Mouse (Mus musculus): ENCODE data around the gene Tyw1. TPM values are rescaled to one million over a fixed set of nuclear protein-coding genes. Genes with fewer than 3 reads are reported as not detected.

The Tyw1 gene
- 10 to 100 TPM; 16.9 to 18.4 TPM for total RNA-seq (2021)
- long read RNA-seq, transcript Tyw1-201 (16 exons, 3,044 nt), result major isoform, 14 of 24 reads
- long read RNA-seq, partial matches to known transcripts, result 5 of 24 reads
- long read RNA-seq, other reads (novel, unspliced or antisense), result 5 of 24 reads

GRCm38 (mm10) chr5:130255017-130255720 is at the start of gene Tyw1, which contains the start of gene Sbds:
Tyw1 (plus strand) TSS chr5:130255619.
Sbds (minus strand) TSS chr5:130255530.
- DNase-seq (ENCODE audit: low spot score in 2 of 2), result peak; percentile 95 to 97

GRCm38 (mm10) chr5:130207299-130207698 is 48.1 kb upstream of the Tyw1 start:
- DNase-seq (ENCODE audit: low spot score in 2 of 2), result no peak

- DNase-seq (ENCODE audit: low spot score in 2 of 2), result no peak
These were observed 42.5 kb upstream of the Tyw1 start for GRCm38 (mm10) chr5:130212956-130213355.

GRCm38 (mm10) chr5:130216781-130217180 is 38.6 kb upstream of the Tyw1 start, which contains the start of gene Tmem248:
Tmem248 (plus strand) TSS chr5:130217081.
- DNase-seq (ENCODE audit: low spot score in 2 of 2), result no peak

- DNase-seq (ENCODE audit: low spot score in 2 of 2), result no peak
These were observed 38.0 kb upstream of the Tyw1 start for GRCm38 (mm10) chr5:130217406-130217805.

- no peak for DNase-seq (ENCODE audit: low spot score in 2 of 2)
These were observed 37.1 kb upstream of the Tyw1 start for GRCm38 (mm10) chr5:130218336-130218735.

GRCm38 (mm10) chr5:130221316-130221715 is 34.1 kb upstream of the Tyw1 start:
- no peak for DNase-seq (ENCODE audit: low spot score in 2 of 2)

- DNase-seq (ENCODE audit: low spot score in 2 of 2), result no peak
These were observed 33.7 kb upstream of the Tyw1 start for GRCm38 (mm10) chr5:130221760-130222145.

GRCm38 (mm10) chr5:130222146-130223004 is 33.0 kb upstream of the Tyw1 start:
- DNase-seq (ENCODE audit: low spot score in 2 of 2), result peak; percentile 96 to 98

GRCm38 (mm10) chr5:130226790-130227189 is 28.6 kb upstream of the Tyw1 start:
- DNase-seq (ENCODE audit: low spot score in 2 of 2), result no peak

- no peak for DNase-seq (ENCODE audit: low spot score in 2 of 2)
These were observed 27.3 kb upstream of the Tyw1 start for GRCm38 (mm10) chr5:130228120-130228519.

- no peak for DNase-seq (ENCODE audit: low spot score in 2 of 2)
These were observed 19.1 kb upstream of the Tyw1 start for GRCm38 (mm10) chr5:130236302-130236701.

- no peak for DNase-seq (ENCODE audit: low spot score in 2 of 2)
These were observed 16.2 kb upstream of the Tyw1 start for GRCm38 (mm10) chr5:130239236-130239635.

- no peak for DNase-seq (ENCODE audit: low spot score in 2 of 2)
These were observed 15.6 kb upstream of the Tyw1 start for GRCm38 (mm10) chr5:130239856-130240255.

- DNase-seq (ENCODE audit: low spot score in 2 of 2), result no peak
These were observed 14.0 kb upstream of the Tyw1 start for GRCm38 (mm10) chr5:130241426-130241825.

- no peak for DNase-seq (ENCODE audit: low spot score in 2 of 2)
These were observed 7.6 kb upstream of the Tyw1 start for GRCm38 (mm10) chr5:130247823-130248222.

GRCm38 (mm10) chr5:130254164-130255016 is 1.0 kb upstream of the Tyw1 start:
- DNase-seq (ENCODE audit: low spot score in 2 of 2), result no peak

- DNase-seq (ENCODE audit: low spot score in 2 of 2), result peak in 1 of 2 experiments; percentile 23
These were observed 543 bp downstream of the Tyw1 start for GRCm38 (mm10) chr5:130255799-130256525.

GRCm38 (mm10) chr5:130256678-130257271 is 1.4 kb downstream of the Tyw1 start:
- DNase-seq (ENCODE audit: low spot score in 2 of 2), result peak; percentile 89 to 90

GRCm38 (mm10) chr5:130257303-130257702 is 1.9 kb downstream of the Tyw1 start:
- DNase-seq (ENCODE audit: low spot score in 2 of 2), result no peak
